Mouse (Mus musculus) spleen, postnatal 4 days (tissue): Measurements from ENCODE around the gene Olfr1381.
"Not testable (repeated sequence)": the region's sequence is repeated elsewhere in the genome, so short reads cannot be mapped to it uniquely, and the experiment has no call there.

Source experiments
- DNase-seq, 2 experiments: peaks; one replicate each; pipeline ENCODE4 v3.0.0; 2022; ENCODE audit warnings: low spot score in 2 of 2

Gene Olfr1381

DNA sequence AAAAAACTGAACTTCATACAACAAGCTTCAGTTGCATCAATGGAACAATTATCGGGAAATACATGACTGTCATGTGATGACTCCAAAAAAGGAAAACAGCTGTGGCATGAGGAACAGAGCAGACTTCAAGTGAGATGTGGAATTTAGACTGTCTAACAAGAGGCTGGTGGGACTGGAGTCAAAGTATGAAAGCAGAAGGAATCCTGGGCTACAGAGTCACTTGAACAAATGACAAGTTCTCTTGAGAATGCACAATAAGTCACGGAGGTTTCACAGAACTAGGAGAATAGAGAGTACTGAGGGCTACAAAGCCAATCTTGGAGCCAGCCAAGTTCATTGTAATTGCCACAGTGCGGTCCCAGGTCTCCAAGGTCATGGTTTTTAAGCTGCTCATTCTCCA, at the start of gene Olfr1381:
Gene Olfr1381, plus strand, starts transcription at position 301 of the 400 bp plus-strand sequence.
- not testable (repeated sequence) for DNase-seq

- DNase-seq, result no peak
These were observed 25.2 kb upstream of the Olfr1381 start for GRCm38 (mm10) chr11:49518086-49518485.

GRCm38 (mm10) chr11:49519348-49519747, 23.9 kb upstream of the Olfr1381 start, which contains the start of gene Olfr1383:
Olfr1383 (plus strand) TSS chr11:49519648.
- no peak for DNase-seq

DNA sequence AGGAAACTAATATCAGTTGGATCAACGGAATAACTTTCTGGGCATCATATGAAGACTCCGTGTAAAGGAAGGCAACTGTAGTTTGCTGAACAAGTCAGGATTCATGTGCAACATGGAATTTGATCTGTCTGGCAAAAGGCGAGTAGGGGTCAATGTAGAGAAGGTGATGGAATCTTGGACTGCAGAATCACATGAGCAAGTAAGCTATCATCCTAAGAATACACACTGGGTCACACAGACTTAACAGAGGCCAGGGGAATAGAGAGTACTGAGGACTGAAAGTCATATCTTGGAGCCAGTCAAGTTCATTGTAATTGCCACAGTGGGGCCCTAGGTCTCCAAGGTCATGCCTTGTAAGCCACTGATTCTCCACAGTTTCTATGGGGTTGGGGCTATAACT, 15.3 kb upstream of the Olfr1381 start, which contains the start of gene Olfr1382:
Gene Olfr1382, plus strand, starts transcription at position 301 of the 400 bp plus-strand sequence.
- DNase-seq, result no peak

- DNase-seq, result no peak
These were observed 10.5 kb upstream of the Olfr1381 start for GRCm38 (mm10) chr11:49532761-49533160.

- not testable (repeated sequence) for DNase-seq
These were observed 6.6 kb upstream of the Olfr1381 start for GRCm38 (mm10) chr11:49536631-49537030.

- DNase-seq, result not testable (repeated sequence)
These were observed 10.8 kb downstream of the Olfr1381 start for GRCm38 (mm10) chr11:49554033-49554432.

DNA sequence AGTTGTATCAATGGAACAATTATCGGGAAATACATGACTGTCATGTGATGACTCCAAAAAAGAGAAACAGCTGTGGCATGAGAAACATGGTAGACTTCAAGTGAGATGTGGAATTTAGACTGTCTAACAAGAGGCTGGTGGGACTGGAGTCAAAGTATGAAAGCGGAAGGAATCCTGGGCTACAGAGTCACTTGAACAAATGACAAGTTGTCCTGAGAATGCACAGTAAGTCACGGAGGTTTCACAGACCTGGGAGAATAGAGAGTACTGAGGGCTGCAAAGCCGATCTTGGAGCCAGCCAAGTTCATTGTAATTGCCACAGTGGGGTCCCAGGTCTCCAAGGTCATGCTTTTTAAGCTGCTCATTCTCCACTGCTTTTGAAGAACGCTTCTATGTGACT, 13.3 kb downstream of the Olfr1381 start, which contains the start of gene Olfr1380:
Gene Olfr1380, plus strand, starts transcription at position 301 of the 400 bp plus-strand sequence.
- DNase-seq, result not testable (repeated sequence)

DNA sequence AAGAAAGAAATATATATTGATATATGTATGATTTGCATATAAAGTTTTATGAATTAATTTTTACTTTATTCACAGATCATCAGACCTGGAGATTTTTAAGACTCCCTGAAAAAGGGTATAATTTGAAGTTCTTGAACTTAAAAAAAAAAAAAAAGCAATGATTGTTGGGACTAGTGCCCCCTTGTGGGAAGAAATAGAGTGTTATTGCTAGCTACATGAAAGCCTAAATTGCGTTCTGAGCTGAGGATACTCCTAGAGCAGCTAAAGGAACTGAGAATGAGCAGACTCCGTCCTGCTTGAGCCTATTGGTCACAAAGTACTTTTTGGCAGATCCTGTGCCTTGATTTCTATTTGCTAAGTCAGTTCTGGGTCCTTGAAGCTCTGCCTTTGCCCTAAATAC, 31.8 kb downstream of the Olfr1381 start:
- not testable (repeated sequence) for DNase-seq

DNA sequence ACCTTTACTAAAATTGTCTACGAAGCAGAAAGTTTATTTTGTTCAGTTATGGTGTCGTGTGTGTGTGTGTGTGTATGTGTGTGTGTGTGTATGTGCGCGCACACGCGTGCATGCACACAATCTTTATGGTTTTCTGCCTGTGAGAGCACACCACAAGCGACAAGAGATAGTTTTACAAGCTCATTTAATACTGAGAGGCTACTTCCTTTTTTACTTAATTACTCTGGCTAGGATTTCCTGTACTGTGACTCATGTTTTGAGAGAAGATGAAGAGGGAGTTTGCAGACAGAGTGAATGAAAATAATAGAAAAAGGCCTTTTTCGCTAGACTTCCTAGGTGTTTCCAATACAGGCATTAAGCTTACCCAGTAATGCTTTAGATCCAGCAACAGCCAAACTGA, 37.2 kb downstream of the Olfr1381 start:
- DNase-seq, result not testable (repeated sequence)

- DNase-seq, result no peak
These were observed 47.0 kb downstream of the Olfr1381 start for GRCm38 (mm10) chr11:49590213-49590612.

DNA sequence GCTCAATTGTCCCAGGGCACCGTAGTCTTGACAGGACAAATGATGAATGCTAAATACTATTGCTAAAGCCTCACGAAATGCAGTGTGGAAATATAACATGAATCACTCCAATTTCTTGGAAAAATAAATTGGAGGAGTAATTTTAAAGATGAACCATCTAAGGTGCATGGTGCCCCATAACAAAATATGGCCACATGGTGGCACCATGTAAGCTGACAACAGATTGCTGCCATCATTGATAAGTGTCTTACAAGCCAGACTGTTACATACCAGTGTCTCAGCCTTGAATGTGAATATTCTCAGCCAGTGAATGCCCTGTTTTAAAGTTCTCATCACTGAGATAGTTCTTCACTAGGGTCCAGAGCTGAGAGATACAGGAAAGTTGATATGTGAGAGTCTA, 53.9 kb downstream of the Olfr1381 start:
- DNase-seq, result not testable (repeated sequence)
